Mouse (Mus musculus) right cerebral cortex, postnatal 14 days (tissue): ENCODE data around the gene Ercc8.
A peak's percentile ranks its signal among the peaks of the same experiment; 100 is the strongest.

ENCODE experiments used
- DNase-seq: peaks from one replicate; pipeline ENCODE4 v3.0.0; 2022

Ercc8 gene

GRCm38 (mm10) chr13:108158465-108159240, at the start of gene Ercc8, which contains the start of gene Ndufaf2:
Ercc8 (plus strand) TSS chr13:108158731.
Ndufaf2 (minus strand) TSS chr13:108158623.
- peak; percentile 98 for DNase-seq

DNA sequence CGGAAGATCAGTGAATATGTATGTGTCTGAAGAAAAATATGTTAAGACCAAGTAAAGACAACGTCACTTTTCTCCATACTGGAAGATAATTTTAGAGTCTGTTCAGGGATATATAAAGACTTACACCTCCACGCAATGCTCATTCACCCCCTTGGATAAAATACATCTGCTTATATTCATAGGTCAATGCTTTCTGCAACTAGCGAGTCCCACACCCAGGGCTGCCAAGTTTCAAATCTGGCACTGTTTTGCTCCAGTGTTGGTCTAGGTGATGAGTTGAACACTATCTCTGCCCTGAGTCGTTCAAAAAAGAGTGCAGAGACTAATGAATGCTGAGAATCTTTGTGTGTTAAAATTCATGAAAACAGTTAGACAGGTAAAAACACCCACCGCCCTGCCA, 47.6 kb upstream of the Ercc8 start:
- DNase-seq, result no peak

DNA sequence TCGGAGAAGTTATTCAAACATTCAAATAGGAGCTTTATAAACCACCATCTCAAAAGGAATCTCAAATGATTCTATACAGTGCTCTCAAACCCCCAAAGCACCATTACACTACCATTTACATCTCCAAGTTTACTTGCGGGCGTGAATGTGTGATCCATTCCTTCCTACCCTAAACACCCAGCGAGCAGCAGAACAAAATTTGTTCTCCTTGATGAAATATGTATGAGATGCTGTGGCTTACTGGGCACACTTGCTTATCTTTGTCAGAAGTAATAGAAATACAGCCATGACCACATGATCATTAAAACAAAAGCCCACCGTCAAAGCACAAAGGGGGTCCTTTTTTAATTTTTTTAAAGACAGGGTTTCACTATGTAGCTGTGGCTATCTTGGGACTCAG, 45.0 kb upstream of the Ercc8 start:
- DNase-seq, result no peak

- DNase-seq, result no peak
Measured at GRCm38 (mm10) chr13:108114257-108114656, 44.3 kb upstream of the Ercc8 start.

- DNase-seq, result no peak
Measured at GRCm38 (mm10) chr13:108117654-108118053, 40.9 kb upstream of the Ercc8 start.

- no peak for DNase-seq
Measured at GRCm38 (mm10) chr13:108118188-108118587, 40.3 kb upstream of the Ercc8 start.

DNA sequence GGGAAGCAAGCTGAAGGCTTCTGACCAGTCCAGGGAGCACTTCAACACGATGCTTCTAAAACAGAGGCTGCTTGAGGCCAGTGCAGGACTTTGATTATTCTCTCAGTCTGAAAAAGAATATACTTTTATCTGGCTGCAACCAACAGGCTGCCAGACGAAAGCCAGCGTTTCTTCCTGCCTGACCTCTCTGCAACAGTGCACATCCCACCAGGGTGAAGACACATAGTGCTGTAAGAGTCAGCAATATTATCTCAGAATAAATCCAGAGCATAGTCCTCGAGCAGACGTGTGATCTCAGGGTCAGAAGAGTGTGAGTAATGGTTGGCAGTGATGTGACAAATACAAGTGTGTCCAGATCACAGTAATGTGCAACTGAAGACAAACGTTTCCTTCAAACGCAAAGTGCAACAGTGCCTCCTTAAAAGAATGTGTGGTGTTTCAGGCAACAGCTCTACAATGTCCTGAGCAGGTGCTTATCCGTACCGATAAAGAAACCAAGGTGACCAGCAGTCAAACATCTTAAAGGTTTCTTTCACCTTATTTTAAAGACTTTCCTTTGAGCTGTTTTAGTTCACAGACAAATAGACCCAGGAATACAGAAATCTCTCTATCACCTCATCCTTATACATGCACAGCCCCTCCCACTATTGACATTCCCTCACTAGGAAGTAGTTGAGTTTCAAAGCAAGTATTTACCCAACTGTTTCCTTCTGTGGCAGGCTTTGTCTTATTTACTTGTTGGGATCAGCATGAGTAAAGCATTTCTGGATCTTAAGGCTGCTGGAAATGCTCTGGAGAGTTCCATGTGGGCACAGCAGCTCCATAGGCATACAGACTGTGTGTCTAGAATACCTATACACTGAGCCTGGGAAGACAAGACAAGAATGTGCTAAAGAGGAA, 38.9 kb upstream of the Ercc8 start:
- no peak for DNase-seq

- no peak for DNase-seq
Measured at GRCm38 (mm10) chr13:108123109-108123723, 35.3 kb upstream of the Ercc8 start.

DNA sequence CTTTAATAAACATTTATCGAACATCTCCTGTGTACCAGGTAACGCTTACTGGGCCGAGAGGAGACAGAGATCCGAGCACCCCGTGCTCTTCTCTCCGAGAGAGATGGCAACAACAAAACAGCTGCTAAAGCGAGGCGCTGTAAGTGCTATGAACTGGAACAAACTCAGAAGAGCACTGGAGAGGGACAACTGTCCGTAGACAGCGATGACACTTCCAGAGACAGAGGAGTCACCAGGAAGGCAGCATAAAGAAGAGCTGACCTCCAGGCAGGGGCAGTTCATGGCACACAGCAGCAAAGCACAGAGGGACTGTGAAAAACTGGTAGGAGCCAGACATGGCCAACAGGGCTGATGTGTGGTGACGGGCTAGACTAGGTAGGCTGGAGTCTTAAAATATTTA, 34.4 kb upstream of the Ercc8 start:
- no peak for DNase-seq

DNA sequence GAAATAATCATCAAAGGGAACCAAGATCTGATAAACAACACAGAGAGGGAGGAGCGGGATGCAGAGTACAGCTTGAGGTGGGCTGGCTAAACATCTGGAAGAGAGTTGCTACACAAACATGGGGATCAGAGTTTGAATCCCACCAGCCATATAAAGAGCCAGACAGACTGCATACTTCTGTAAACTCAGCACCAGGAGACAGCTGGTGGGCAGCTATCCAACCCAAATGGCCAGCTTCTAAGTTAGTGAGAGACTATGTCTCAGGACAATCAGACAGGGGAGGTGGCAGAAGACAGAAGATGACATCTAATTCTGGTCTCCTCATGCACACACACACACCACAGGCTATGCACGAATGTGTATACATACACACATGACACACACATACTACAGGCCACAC, 32.3 kb upstream of the Ercc8 start:
- no peak for DNase-seq

- peak; percentile 51 for DNase-seq
Measured at GRCm38 (mm10) chr13:108127130-108127529, 31.4 kb upstream of the Ercc8 start.

GRCm38 (mm10) chr13:108127883-108128282, 30.6 kb upstream of the Ercc8 start:
- DNase-seq, result no peak

GRCm38 (mm10) chr13:108129070-108129469, 29.5 kb upstream of the Ercc8 start:
- DNase-seq, result no peak

DNA sequence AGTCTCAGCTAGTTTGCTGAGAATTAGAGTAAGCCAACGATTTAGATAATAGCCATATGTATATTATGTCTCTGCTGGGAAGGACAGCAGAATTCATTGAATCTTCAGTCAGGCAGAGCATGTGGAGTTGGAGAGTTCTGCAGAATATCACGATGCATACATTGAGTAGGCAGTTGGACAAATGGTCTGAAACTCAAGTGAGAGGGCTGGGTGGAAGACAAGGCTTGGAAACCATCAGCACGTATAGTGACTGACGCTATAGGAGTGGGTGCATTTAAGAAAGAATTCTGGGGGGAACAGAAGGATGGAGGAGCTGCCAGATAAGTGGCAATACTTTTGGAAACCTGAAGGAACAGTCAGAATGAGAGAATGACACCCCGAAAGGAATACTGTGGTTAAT, 27.8 kb upstream of the Ercc8 start:
- no peak for DNase-seq

- no peak for DNase-seq
Measured at GRCm38 (mm10) chr13:108132031-108132819, 26.3 kb upstream of the Ercc8 start.

DNA sequence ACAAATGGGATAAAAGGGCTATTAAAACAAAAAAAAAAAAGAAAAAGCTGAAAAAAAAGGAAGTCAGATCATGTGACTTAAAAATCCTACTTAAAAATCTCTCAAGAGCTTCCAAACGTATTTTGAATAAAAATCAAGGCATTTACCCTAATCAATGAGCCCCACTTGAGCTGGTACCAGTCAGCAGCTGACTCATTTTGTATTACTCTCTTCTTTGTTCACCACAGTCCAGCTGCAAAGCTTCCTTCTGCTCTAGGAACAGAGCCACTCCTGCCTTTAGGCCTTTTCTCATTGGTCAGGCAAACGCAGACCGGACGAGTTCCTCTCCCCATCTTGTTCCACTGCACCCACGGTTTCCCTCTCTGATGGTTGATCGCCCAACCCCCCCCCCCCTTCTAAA, 22.9 kb upstream of the Ercc8 start:
- DNase-seq, result no peak

GRCm38 (mm10) chr13:108138403-108138977, 20.0 kb upstream of the Ercc8 start:
- no peak for DNase-seq

- no peak for DNase-seq
Measured at GRCm38 (mm10) chr13:108144086-108144485, 14.4 kb upstream of the Ercc8 start.

GRCm38 (mm10) chr13:108151782-108152181, 6.7 kb upstream of the Ercc8 start:
- no peak for DNase-seq

DNA sequence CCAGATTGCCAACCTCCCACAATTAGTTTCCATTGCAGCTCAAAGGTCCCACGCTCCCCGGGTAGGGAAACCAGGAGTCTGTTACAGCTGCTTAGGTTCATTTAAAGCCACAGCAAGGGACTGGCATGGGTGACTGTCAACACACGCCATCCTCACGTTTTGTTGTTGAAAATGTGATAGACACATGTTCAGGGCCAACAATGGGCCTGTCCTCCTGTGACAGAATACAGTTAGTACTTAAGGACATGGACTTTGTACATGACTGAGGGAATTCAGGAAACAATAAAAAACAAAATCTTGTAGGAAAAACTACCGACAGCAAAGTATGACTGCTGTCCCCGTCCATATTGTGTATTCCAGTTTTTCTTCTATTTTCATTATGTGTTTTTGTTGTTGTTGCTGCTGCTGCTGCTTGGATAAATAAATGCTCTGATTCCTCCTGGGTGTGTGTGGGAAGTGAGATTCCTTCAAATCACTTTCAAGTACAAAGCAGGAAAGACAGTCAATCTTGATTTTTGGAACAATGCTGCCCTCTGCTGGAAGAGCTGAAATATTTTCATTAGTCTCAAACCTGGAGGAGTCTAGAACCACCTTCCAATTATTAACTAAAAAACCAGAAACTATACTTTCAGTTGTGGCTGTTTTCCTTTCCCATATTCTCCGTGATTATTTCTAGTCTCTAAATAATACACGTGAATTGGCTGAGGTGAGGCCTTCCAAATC, 5.7 kb upstream of the Ercc8 start:
- peak; percentile 23 for DNase-seq

GRCm38 (mm10) chr13:108157156-108157555, 1.4 kb upstream of the Ercc8 start:
- DNase-seq, result no peak
